Mouse (Mus musculus): ENCODE measurements around the gene Gpr55.

Gpr55 gene

GRCm38 (mm10) chr1:85915890-85916289 is 44.9 kb downstream of the Gpr55 start:
- no peak for DNase-seq (ENCODE audit: low read depth)

- DNase-seq (ENCODE audit: low read depth), result no peak
These were observed 47.6 kb downstream of the Gpr55 start for GRCm38 (mm10) chr1:85913078-85913755.

- no peak for DNase-seq (ENCODE audit: low read depth)
These were observed 51.8 kb downstream of the Gpr55 start for GRCm38 (mm10) chr1:85908754-85909590.

GRCm38 (mm10) chr1:85906892-85907291 is 53.9 kb downstream of the Gpr55 start:
- no peak for DNase-seq (ENCODE audit: low read depth)

- DNase-seq (ENCODE audit: low read depth), result no peak
These were observed 58.7 kb downstream of the Gpr55 start for GRCm38 (mm10) chr1:85902108-85902561.

GRCm38 (mm10) chr1:85901516-85902107 is 59.2 kb downstream of the Gpr55 start:
- DNase-seq (ENCODE audit: low read depth), result no peak

- DNase-seq (ENCODE audit: low read depth), result no peak
These were observed 60.1 kb downstream of the Gpr55 start for GRCm38 (mm10) chr1:85900521-85901333.

- peak; percentile 33 for DNase-seq (ENCODE audit: low read depth)
These were observed 61.4 kb downstream of the Gpr55 start for GRCm38 (mm10) chr1:85899388-85899761.

GRCm38 (mm10) chr1:85898761-85899387 is 61.9 kb downstream of the Gpr55 start:
- no peak for DNase-seq (ENCODE audit: low read depth)

GRCm38 (mm10) chr1:85897901-85898760 is 62.7 kb downstream of the Gpr55 start:
- no peak for DNase-seq (ENCODE audit: low read depth)

- DNase-seq (ENCODE audit: low read depth), result peak; percentile 87
These were observed 63.8 kb downstream of the Gpr55 start for GRCm38 (mm10) chr1:85896781-85897700.

- DNase-seq (ENCODE audit: low read depth), result no peak
These were observed 64.7 kb downstream of the Gpr55 start for GRCm38 (mm10) chr1:85896110-85896509.

GRCm38 (mm10) chr1:85895391-85895837 is 65.4 kb downstream of the Gpr55 start:
- DNase-seq (ENCODE audit: low read depth), result peak; percentile 93

GRCm38 (mm10) chr1:85894748-85895360 is 66.0 kb downstream of the Gpr55 start:
- no peak for DNase-seq (ENCODE audit: low read depth)

GRCm38 (mm10) chr1:85894231-85894747 is 66.5 kb downstream of the Gpr55 start, which contains the start of gene Itm2c:
Itm2c (plus strand) TSS chr1:85894281.
- DNase-seq (ENCODE audit: low read depth), result peak; percentile 93
